Mouse (Mus musculus) yolk sac, embryonic 10.5 days (tissue): ENCODE measurements around the gene Theg.

Experiments used
- DNase-seq: peaks from one replicate; pipeline ENCODE4 v3.0.0-alpha.2; 2017; ENCODE audit warnings: low spot score

Theg gene

GRCm38 (mm10) chr10:79594872-79595589 lies 7.9 kb upstream of the Theg start:
- DNase-seq: peak; percentile 32

- no peak for DNase-seq
Measured at GRCm38 (mm10) chr10:79594111-79594510, 7.0 kb upstream of the Theg start.

GRCm38 (mm10) chr10:79590702-79591101 lies 3.6 kb upstream of the Theg start:
- no peak for DNase-seq

GRCm38 (mm10) chr10:79587752-79588126 lies 608 bp upstream of the Theg start:
- DNase-seq: no peak

- no peak for DNase-seq
Measured at GRCm38 (mm10) chr10:79586243-79586642, 888 bp downstream of the Theg start.

- DNase-seq: no peak
Measured at GRCm38 (mm10) chr10:79585723-79586122, 1.4 kb downstream of the Theg start.

- no peak for DNase-seq
Measured at GRCm38 (mm10) chr10:79585136-79585535, 2.0 kb downstream of the Theg start.

GRCm38 (mm10) chr10:79584426-79584825 lies 2.7 kb downstream of the Theg start:
- DNase-seq: no peak

- no peak for DNase-seq
Measured at GRCm38 (mm10) chr10:79584021-79584420, 3.1 kb downstream of the Theg start.

- DNase-seq: no peak
Measured at GRCm38 (mm10) chr10:79581501-79581900, 5.6 kb downstream of the Theg start.

GRCm38 (mm10) chr10:79580811-79581210 lies 6.3 kb downstream of the Theg start:
- no peak for DNase-seq

- no peak for DNase-seq
Measured at GRCm38 (mm10) chr10:79580356-79580755, 6.8 kb downstream of the Theg start.

GRCm38 (mm10) chr10:79579781-79580180 lies 7.3 kb downstream of the Theg start:
- no peak for DNase-seq

- no peak for DNase-seq
Measured at GRCm38 (mm10) chr10:79578891-79579290, 8.2 kb downstream of the Theg start.

GRCm38 (mm10) chr10:79578276-79578675 lies 8.9 kb downstream of the Theg start:
- DNase-seq: no peak

- DNase-seq: no peak
Measured at GRCm38 (mm10) chr10:79577376-79577775, 9.8 kb downstream of the Theg start.

- DNase-seq: no peak
Measured at GRCm38 (mm10) chr10:79575754-79576153, 11.4 kb downstream of the Theg start.

GRCm38 (mm10) chr10:79574796-79575195 lies 12.3 kb downstream of the Theg start:
- no peak for DNase-seq

- no peak for DNase-seq
Measured at GRCm38 (mm10) chr10:79574350-79574749, 12.8 kb downstream of the Theg start.

- DNase-seq: no peak
Measured at GRCm38 (mm10) chr10:79573611-79574010, 13.5 kb downstream of the Theg start.

GRCm38 (mm10) chr10:79571314-79571713 lies 15.8 kb downstream of the Theg start:
- DNase-seq: no peak

GRCm38 (mm10) chr10:79569921-79570320 lies 17.2 kb downstream of the Theg start:
- no peak for DNase-seq

- no peak for DNase-seq
Measured at GRCm38 (mm10) chr10:79559716-79560115, 27.4 kb downstream of the Theg start.

- DNase-seq: no peak
Measured at GRCm38 (mm10) chr10:79557496-79557895, 29.6 kb downstream of the Theg start.
